Mouse (Mus musculus): Measurements from ENCODE around the gene Enpp1. TPM values are rescaled to one million over a fixed set of nuclear protein-coding genes. Genes with fewer than 3 reads are reported as not detected.

Gene Enpp1
- polyA plus RNA-seq, 1 experiment from 2014 or later = 2.3 TPM

DNA sequence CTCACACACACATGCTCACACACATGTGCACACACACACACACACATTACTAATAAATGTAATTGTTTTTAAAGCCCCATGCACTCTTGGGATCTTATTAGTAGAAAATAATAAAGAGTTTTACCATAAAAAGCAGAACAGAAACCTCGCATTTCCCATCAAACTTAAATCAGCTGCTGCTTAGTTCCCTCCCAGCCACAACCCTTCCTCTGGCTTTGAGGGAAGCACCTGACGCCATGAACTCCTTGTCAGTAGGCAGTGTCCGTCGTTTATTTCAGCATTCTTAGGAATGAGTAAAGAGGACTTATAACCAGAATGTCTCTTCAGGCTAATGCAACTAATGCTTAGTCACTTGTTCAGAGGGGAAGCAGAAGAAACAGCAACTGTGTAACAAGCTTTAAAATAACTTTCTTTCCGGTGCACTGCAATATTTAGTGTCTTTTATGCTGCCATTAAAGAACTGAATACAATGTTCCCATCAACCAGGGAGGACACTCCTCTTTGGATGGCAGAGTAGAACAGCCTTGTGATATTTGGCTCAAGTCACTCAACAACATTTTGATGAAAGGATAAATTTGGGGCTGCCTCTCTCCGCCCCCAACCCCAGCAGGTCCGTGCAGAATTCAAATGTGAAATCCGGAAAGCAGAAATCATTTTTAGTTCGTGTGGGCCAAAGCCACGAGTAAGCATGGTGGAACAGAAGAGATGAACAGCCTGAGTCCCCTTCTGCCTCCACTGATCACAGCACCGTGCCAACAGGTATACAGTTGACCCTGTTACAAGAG, 69.0 kb downstream of the Enpp1 start:
- Histone ChIP-seq H3K27me3 (ENCODE audit: insufficient read depth, low read length) (no peaks in the 10 kb centered on the region), H3K4me3 (ENCODE audit: low read depth, low read length) (no peak overlapping the region), H3K9me3 (ENCODE audit: low read depth, low read length) (no peaks in the 10 kb centered on the region), H3K27ac (ENCODE audit: low read depth) (no peak overlapping the region), H3K36me3 (ENCODE audit: insufficient read depth) (no peaks in the 10 kb centered on the region), H3K9ac (no peak overlapping the region), H3K4me2 (no peak overlapping the region), H3K4me1 (ENCODE audit: insufficient read depth) (peaks cover 18% of the 10 kb centered on the region)
- TF ChIP-seq CTCF (IDR thresholded peaks at IDR 0.05; ENCODE audit: low read depth) = no peak
- DNase-seq = no peak
- no peak for ATAC-seq (ENCODE audit: insufficient read depth)
- WGBS = 81% methylated on average over 11 of the region's 11 CpGs

DNA sequence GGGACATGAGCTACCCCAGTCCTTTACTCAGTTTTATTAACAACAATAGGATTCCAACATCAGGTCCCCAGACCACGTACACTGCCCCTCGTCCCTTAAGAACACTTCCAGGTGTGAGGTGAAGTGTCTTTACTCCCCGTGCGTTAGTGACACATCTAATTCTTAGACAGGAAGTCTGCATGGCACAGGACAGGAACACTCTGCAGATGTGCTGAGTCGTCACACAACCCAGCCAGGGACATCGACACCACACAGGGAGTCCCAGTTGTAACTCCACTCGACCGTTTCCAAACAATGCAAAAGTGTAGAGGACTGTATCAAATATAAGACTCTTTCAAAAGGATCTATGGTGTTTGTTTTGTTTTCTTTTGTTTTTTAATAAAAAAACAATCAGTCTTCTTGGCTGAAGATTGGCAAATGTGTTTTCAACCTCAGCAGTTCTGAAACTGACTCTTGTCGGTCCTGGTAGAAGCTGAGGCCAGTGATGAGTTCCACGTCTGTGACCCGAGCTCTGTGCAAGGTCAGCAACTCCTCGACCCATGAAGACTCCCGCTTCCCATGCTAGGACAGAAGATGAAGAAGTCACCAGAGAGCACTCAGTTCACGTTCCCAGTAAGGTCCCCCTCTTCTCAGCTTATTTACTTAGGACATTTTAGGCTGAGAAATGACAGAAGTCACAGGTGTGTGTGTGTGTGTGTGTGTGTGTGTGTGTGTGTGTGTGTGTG, 70.4 kb downstream of the Enpp1 start:
- DNase-seq (no peak), ATAC-seq (ENCODE audit: insufficient read depth) (no peak)
- Histone ChIP-seq H3K9me3 (ENCODE audit: low read depth, low read length) (no peaks in the 10 kb centered on the region), H3K4me3 (ENCODE audit: low read depth, low read length) (no peak overlapping the region), H3K27ac (ENCODE audit: low read depth) (no peak overlapping the region), H3K4me2 (no peak overlapping the region), H3K36me3 (ENCODE audit: insufficient read depth) (no peaks in the 10 kb centered on the region), H3K27me3 (ENCODE audit: insufficient read depth, low read length) (no peaks in the 10 kb centered on the region), H3K4me1 (ENCODE audit: insufficient read depth) (peaks cover 24% of the 10 kb centered on the region), H3K9ac (no peak overlapping the region)
- TF ChIP-seq CTCF (IDR thresholded peaks at IDR 0.05; ENCODE audit: low read depth) = no peak
- WGBS = 47% methylated on average over 14 of the region's 14 CpGs

DNA sequence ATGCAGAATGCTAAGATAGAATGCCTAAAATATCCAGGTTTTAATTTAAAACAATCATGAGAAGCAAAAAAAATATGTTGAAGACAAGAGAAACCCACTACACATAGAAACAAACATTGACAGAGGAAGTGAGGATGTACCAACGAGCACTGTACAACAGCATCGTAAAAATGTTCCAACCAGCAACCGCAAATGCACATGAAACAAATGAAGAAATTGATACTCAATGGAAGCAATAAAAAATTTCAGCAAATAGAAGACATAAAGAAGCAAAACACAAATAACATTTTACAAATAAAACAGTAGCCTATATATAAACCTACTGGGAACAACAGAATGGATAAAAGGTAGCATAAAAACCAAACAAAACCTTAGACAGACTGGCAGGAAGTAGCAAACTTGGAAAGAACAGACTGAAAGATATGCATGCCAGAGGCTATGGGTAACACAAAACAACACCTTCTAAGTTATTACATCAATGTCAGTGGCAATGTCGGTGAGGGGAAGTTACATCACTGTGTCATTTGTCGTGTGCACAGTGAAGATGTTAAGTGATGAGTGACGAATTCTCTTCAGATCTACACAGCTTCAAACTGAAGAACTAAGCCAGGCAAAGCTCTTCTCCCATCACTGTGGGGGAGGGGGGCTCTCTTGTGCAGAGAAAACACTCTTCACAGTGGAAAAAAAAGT, 71.6 kb downstream of the Enpp1 start:
- WGBS = 59% methylated on average over 6 of the region's 6 CpGs
- ATAC-seq (ENCODE audit: insufficient read depth) = no peak

DNA sequence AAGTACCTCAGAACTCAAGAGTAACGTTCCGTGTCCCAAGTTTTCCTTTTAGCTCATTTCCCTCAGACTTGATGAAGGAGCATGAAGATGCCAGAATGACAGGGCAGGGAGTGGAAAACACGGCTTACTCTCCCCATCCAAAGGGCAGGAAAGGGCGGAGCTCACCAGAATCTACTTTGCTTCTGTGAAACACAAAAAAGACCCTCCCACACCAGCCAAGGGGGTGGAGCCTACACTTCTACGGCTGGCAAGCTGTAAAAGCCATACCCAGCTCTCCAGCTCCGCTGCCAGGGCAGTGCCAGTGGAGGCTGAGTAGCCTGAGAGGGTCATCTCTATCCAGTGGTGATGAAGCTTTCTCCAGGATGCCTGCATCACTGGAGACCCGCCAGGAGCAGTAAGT, 72.4 kb downstream of the Enpp1 start:
- Histone ChIP-seq H3K27me3 (ENCODE audit: insufficient read depth, low read length) (no peaks in the 10 kb centered on the region), H3K9me3 (ENCODE audit: low read depth, low read length) (no peaks in the 10 kb centered on the region), H3K9ac (no peak overlapping the region), H3K4me1 (ENCODE audit: insufficient read depth) (peaks cover 31% of the 10 kb centered on the region), H3K27ac (ENCODE audit: low read depth) (no peak overlapping the region), H3K36me3 (ENCODE audit: insufficient read depth) (no peaks in the 10 kb centered on the region), H3K4me2 (no peak overlapping the region), H3K4me3 (ENCODE audit: low read depth, low read length) (no peak overlapping the region)
- ATAC-seq (ENCODE audit: insufficient read depth) (no peak), DNase-seq (no peak)
- WGBS = 64% methylated on average over 7 of the region's 7 CpGs
- TF ChIP-seq CTCF (IDR thresholded peaks at IDR 0.05; ENCODE audit: low read depth) = no peak

More for the DNA sequence above, 71.6 kb downstream of the Enpp1 start:
- Histone ChIP-seq H3K9ac (no peak overlapping the region), H3K27me3 (ENCODE audit: insufficient read depth, low read length) (no peaks in the 10 kb centered on the region), H3K4me3 (ENCODE audit: low read depth, low read length) (no peak overlapping the region), H3K4me1 (ENCODE audit: insufficient read depth) (peaks cover 30% of the 10 kb centered on the region), H3K9me3 (ENCODE audit: low read depth, low read length) (no peaks in the 10 kb centered on the region), H3K27ac (ENCODE audit: low read depth) (no peak overlapping the region), H3K4me2 (no peak overlapping the region), H3K36me3 (ENCODE audit: insufficient read depth) (no peaks in the 10 kb centered on the region)
- DNase-seq = peak; percentile 44
- TF ChIP-seq CTCF (IDR thresholded peaks at IDR 0.05; ENCODE audit: low read depth) = no peak

DNA sequence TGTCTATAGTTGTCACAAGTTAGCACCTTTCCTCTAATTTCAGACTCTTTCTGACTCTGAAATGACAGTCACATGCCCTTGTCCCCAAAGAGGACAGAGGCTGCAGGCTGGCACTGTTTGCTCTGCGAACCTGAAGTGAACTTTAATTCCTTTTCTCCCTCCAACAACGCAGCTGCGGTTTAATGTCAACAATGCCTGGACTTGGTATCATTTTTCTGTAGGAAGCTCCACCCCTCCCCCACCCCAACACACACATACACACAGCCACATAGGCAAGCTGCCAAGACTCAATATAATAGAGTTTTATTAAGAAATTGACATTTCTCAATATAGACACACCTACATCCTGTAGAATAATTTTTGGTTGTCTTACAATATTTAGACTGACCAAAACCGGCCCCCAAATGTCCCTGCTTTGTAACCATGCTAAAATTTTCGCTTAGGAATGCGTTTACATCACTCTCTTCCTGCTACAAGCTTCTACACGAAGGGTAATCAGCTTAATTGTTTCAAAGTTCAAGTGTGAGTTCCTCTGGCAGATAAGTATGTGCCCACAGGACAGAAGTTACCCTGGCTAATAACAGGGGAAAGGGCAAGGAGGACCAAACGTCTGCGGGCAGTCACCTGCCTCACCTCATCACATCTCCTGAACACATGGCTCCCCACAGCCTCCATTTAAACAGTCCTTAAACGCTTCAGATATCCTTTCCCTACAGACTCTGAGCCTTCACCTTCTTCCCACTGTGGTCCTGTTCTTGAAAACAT, 73.5 kb downstream of the Enpp1 start:
- Histone ChIP-seq H3K4me3 (ENCODE audit: low read depth, low read length) (no peak overlapping the region), H3K4me2 (peak overlapping the region; percentile 29)
- WGBS = 12% methylated on average over 10 of the region's 10 CpGs

DNA sequence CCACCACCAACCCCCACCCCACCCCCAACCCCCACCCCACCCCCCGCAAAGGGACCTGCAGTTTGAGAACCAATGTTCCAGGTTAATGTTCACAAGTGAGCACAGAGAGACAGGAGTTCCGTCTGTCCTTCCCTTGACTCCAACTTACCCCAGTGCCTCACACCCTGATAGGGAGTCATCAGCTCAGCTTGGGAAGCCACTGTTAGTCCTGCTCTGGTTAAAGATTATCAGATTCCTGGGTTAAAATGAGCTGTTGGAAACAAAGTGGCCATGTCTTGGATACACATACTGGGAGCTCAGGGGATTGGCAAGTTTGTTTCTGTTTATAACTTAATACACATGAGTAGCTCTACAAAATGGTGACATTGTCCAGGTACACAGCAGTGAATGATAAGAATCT, 75.0 kb downstream of the Enpp1 start:
- Histone ChIP-seq H3K4me1 (ENCODE audit: insufficient read depth) (peaks cover 33% of the 10 kb centered on the region), H3K4me3 (ENCODE audit: low read depth, low read length) (no peak overlapping the region), H3K9ac (no peak overlapping the region), H3K36me3 (ENCODE audit: insufficient read depth) (no peaks in the 10 kb centered on the region), H3K9me3 (ENCODE audit: low read depth, low read length) (no peaks in the 10 kb centered on the region), H3K4me2 (no peak overlapping the region), H3K27ac (ENCODE audit: low read depth) (no peak overlapping the region), H3K27me3 (ENCODE audit: insufficient read depth, low read length) (no peaks in the 10 kb centered on the region)
- 80% methylated on average over 2 of the region's 2 CpGs for WGBS
- ATAC-seq (ENCODE audit: insufficient read depth) = no peak
- DNase-seq = no peak
- TF ChIP-seq CTCF (IDR thresholded peaks at IDR 0.05; ENCODE audit: low read depth) = no peak

More for the DNA sequence above, 73.5 kb downstream of the Enpp1 start:
- DNase-seq = peak; percentile 75
- Histone ChIP-seq H3K4me1 (ENCODE audit: insufficient read depth) (peaks cover 33% of the 10 kb centered on the region), H3K36me3 (ENCODE audit: insufficient read depth) (no peaks in the 10 kb centered on the region), H3K27me3 (ENCODE audit: insufficient read depth, low read length) (no peaks in the 10 kb centered on the region), H3K27ac (ENCODE audit: low read depth) (peak overlapping the region; percentile 72), H3K9ac (no peak overlapping the region), H3K9me3 (ENCODE audit: low read depth, low read length) (no peaks in the 10 kb centered on the region)
- ATAC-seq (ENCODE audit: insufficient read depth) = peak; percentile 49; the same call in 1 of the 2 replicates
- TF ChIP-seq CTCF (IDR thresholded peaks at IDR 0.05; ENCODE audit: low read depth) = no peak

All from lung, embryonic 14.5 days (tissue).